Mouse (Mus musculus) left cerebral cortex, adult 9 months (tissue): ENCODE measurements around the gene Adamts15.

Source experiments
- DNase-seq, 2 experiments: peaks; one replicate each; pipeline ENCODE4 v3.0.0; 2022; ENCODE audit warnings: low spot score in 2 of 2

Gene Adamts15

DNA sequence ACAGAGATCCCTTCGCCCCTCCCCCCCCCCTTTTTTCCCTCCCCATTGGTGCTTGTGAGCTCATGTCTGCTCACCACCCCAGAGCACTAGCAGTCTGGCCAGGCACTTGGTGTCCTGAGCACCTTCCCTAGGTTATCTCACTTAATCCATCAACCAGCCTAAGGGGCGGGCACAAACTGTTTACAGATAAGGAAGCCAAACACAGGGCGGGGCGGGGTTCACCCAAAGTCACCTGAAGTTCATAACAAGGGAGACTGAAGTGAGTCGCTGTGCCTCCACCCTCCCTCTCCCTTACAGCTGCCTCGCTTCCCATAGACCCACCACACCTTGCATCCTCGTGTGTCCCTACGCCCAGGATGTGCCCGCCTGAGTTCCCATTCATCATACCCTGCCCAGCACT, 41.7 kb downstream of the Adamts15 start:
- no peak for DNase-seq

DNA sequence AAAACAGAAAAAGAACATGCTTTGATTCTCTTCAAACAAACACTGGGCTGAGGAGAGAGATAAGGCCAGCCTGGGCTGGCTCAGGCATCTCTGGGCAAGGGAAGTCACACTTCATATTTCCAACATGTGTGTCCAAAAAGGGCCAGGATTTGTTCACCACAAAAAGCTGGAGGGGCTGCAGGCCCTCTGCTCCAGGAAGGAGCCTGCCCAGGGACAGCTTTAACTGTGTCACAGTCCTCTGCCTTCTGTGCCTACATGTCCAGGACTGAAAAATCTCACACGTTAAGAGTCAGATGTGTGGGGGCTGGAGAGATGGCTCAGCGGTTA, 42.3 kb downstream of the Adamts15 start:
- no peak for DNase-seq

DNA sequence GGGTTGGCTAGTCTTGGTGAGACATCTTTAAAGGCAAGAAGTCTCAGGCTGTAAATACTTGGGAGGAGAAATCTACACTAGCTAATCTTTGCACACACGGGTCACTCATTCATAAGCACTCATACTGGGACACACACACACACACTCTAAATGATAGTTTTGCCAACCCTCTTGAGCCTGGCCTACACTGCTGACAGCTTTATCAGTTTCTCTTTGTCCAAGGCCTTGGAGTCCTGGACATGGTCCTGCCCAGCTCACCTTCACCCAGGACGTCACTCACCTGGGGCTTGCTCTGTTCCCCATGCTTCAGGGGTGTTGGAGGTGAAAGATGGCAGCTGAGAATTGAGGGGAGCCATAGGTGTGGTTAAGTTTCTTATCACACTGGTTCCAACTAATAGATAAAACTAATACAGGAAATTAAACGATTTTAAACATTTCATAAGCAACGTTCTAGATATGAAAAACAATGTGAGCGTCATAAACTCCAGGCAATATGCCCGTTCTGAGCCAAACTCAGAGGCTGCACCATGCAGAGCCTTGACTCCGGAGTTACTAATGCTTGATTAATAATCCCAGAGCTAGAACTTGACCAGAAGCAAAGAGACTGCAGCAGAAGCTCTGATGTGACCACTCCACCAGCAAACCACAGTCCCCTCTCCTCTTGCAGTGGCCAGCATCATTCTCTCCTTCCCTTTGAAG, 42.9 kb downstream of the Adamts15 start:
- no peak for DNase-seq

DNA sequence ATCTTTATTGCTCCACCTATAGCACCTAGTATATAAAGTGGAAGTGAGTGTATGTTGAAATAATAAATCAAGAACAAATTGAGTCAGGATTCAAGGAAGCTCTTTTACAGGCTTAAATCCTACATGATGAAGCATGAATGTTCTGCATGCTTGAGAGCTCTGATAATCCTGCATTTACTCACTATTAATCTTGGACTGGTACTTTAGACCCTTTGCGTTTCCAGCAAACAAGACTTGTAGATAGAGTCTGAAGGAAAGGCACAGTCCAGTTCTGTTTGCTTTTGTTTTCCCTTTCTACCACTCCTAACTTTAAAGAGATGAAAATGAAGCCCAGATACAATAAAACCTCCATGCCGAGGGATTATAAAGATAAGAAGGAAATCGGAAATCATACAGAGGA, 45.7 kb downstream of the Adamts15 start:
- no peak for DNase-seq

DNA sequence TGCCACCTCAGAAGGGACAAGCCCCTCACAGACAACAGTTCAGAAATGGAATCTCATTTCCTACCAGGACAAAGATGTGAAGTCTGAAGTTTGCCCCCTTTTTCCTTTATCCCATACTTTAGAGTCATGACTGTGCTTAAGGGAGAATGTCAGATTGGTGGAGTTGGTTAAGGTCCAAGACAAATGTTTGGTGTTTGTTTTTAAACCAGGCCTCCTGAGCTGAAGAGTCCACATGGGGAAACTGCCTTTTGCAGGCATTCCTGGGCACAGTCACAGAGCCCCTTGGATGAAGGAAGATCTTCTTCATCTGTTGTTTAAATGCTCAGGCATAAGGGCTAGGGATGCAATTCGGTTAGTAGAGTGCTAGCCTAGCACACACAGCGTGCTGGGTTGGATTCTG, 66.4 kb downstream of the Adamts15 start:
- DNase-seq = no peak

DNA sequence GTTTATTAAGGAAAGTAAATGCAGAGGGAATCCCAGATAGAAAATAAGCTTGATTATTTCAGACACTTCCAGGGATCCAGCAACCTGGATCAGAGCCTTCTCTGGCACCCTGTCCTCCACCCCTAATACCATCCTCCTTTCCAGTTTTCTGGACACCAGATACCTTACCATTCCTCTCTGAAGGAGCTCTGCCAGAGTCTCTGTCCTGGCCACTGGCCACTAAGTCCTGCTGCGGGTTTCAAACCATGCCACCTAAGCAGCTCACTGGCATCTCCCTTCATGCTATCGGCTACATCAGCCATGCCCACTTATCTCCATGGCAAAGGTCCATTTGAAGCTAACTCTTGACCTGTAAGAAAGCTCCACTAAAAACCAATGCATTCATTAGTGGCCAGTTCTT, 70.4 kb downstream of the Adamts15 start:
- DNase-seq = no peak

DNA sequence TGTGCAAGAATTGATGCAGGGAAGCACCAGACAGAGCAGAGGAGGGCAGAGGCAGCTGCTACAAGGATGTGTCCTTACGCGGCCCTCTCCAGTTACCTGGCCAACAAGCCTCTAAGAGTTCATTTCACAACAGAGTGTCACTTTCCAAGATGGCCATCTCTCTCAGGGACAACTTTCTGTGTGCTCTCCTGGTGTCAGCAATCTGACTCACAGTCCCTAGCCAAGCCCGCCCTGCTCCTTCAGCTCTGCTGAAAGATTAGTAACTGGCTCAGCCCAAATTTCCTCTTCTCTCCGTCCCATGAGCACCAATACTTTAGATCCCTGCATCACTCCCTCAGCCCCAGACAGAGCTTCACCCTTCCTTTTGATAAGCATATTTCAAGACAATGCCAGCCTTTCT, 72.3 kb downstream of the Adamts15 start:
- DNase-seq = no peak

DNA sequence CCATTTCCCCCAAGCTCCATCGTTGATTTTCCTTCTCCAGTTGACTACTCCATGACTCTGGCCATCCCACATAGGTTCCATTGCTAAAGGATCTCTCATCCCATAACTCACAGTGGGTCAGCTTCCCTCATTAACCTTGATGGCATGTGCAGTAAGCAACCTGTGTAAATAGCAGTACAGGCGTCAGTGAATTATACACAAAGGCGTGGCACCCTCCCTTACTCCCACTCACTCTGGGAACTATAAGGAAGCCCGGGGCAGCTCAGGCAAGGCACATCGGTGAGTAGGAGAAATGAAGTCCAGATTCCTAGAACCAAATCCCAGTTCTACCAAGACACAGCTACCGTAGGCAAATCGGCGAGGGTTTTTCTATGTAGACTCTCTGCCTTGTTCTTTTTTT, 72.8 kb downstream of the Adamts15 start:
- DNase-seq = no peak
